Mouse (Mus musculus) bone marrow, adult 2 months (tissue): ENCODE measurements around the gene Srp9.

ENCODE experiments used
- CTCF ChIP-seq: fragments of 200-500 bp; IDR thresholded peaks from 2 replicates; pipeline ENCODE4 v1.5.1; 2011; ENCODE audit warnings: low read length, control low read depth; ENCODE audit not compliant: control insufficient read depth, insufficient read depth
- POLR2A ChIP-seq: fragments of 200-500 bp; IDR thresholded peaks from 2 replicates; pipeline ENCODE4 v1.6.1; 2011; ENCODE audit warnings: low read depth, mild to moderate bottlenecking, control low read depth, low read length, borderline replicate concordance; ENCODE audit not compliant: control insufficient read depth

DNA sequence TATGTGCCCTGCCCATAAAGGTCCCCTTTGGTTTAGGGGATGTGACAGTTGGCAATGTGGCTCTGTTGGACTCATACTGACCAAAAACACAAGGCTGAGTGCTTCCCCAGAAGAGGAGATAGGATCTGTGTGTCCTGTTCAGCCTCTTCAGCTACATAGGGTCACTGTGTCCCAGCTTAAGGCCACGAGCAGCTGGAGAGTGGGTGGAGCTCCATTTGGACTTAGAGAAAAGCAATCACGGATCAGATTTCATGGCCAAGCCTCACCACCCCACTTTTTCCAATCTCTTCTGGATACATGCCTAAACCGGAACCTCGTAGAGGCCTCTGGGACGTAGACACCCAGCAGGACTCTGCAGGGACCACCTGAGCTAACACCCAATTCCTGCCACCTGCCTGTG lies 25.5 kb upstream of the Srp9 start:
- no peak for TF ChIP-seq CTCF
- no peak for TF ChIP-seq POLR2A
